Mouse (Mus musculus) small intestine, adult 2 months (tissue): ENCODE results near the gene Fam98a.

Experiments used
- CTCF ChIP-seq: fragments of 200-500 bp; IDR thresholded peaks from 2 replicates; pipeline ENCODE4 v1.5.1; 2012; ENCODE audit warnings: low read depth, mild to moderate bottlenecking, control low read depth, inconsistent platforms, low read length, moderate library complexity, mixed read lengths; ENCODE audit not compliant: insufficient replicate concordance, insufficient read length; ENCODE audit errors: extremely low read depth
- POLR2A ChIP-seq: fragments of 200-500 bp; IDR thresholded peaks from 2 replicates; pipeline ENCODE4 v1.6.1; 2012; ENCODE audit warnings: low read depth, mild to moderate bottlenecking, control low read depth, inconsistent platforms, low read length, moderate library complexity

GRCm38 (mm10) chr17:75598652-75599051 lies 46.9 kb upstream of the Fam98a start:
- no peak for TF ChIP-seq POLR2A
- no peak for TF ChIP-seq CTCF
